Mouse (Mus musculus) retina, postnatal 1 day (tissue): ENCODE results near the gene Cdk19.
A peak's percentile ranks its signal among the peaks of the same experiment; 100 is the strongest.
"Not testable (repeated sequence)": the region's sequence is repeated elsewhere in the genome, so short reads cannot be mapped to it uniquely, and the experiment has no call there.

Experiments used
- DNase-seq: peaks from one replicate; pipeline ENCODE4 v3.0.0-alpha.2; 2012

The Cdk19 gene

GRCm38 (mm10) chr10:40491748-40492147 lies 152.4 kb downstream of the Cdk19 start:
- DNase-seq = no peak

- DNase-seq = no peak
Measured at GRCm38 (mm10) chr10:40494181-40495162, 155.1 kb downstream of the Cdk19 start.

- DNase-seq = no peak
Measured at GRCm38 (mm10) chr10:40497301-40498041, 158.1 kb downstream of the Cdk19 start.

GRCm38 (mm10) chr10:40498426-40498825 lies 159.1 kb downstream of the Cdk19 start:
- DNase-seq = no peak

GRCm38 (mm10) chr10:40499314-40500252 lies 160.2 kb downstream of the Cdk19 start:
- DNase-seq = peak; percentile 70

GRCm38 (mm10) chr10:40500723-40501245 lies 161.4 kb downstream of the Cdk19 start:
- DNase-seq = no peak

GRCm38 (mm10) chr10:40502734-40503133 lies 163.4 kb downstream of the Cdk19 start:
- no peak for DNase-seq

- DNase-seq = no peak
Measured at GRCm38 (mm10) chr10:40510356-40510755, 171.0 kb downstream of the Cdk19 start.

- no peak for DNase-seq
Measured at GRCm38 (mm10) chr10:40511221-40511677, 171.9 kb downstream of the Cdk19 start.

GRCm38 (mm10) chr10:40512185-40512584 lies 172.8 kb downstream of the Cdk19 start:
- no peak for DNase-seq

GRCm38 (mm10) chr10:40512996-40513395 lies 173.6 kb downstream of the Cdk19 start:
- not testable (repeated sequence) for DNase-seq

GRCm38 (mm10) chr10:40515225-40515681 lies 175.9 kb downstream of the Cdk19 start:
- DNase-seq = no peak

- DNase-seq = peak; percentile 32
Measured at GRCm38 (mm10) chr10:40516421-40516820, 177.1 kb downstream of the Cdk19 start.

- DNase-seq = no peak
Measured at GRCm38 (mm10) chr10:40519586-40519985, 180.2 kb downstream of the Cdk19 start.

- DNase-seq = peak; percentile 11
Measured at GRCm38 (mm10) chr10:40521579-40521978, 182.2 kb downstream of the Cdk19 start.

GRCm38 (mm10) chr10:40523312-40523975 lies 184.1 kb downstream of the Cdk19 start:
- DNase-seq = no peak

- DNase-seq = no peak
Measured at GRCm38 (mm10) chr10:40524032-40524806, 184.9 kb downstream of the Cdk19 start.

GRCm38 (mm10) chr10:40524991-40525390 lies 185.6 kb downstream of the Cdk19 start:
- DNase-seq = peak; percentile 80

- DNase-seq = no peak
Measured at GRCm38 (mm10) chr10:40525616-40526155, 186.3 kb downstream of the Cdk19 start.

GRCm38 (mm10) chr10:40526301-40526761 lies 187.0 kb downstream of the Cdk19 start:
- DNase-seq = no peak
